Mouse (Mus musculus) thymus, postnatal 4 days (tissue): ENCODE measurements at regions not wholly inside any gene's neighbourhood (a gene's known extent, or its start where the extent isn't known, plus 50 kb on each side); places are given as distances from the start of the nearest gene placed in this dataset.

Source experiments
- DNase-seq: peaks from one replicate; pipeline ENCODE4 v3.0.0; 2021

GRCm38 (mm10) chr2:106083001-106083400, 79.7 kb upstream of the Dnajc24 start:
- DNase-seq, result no peak

- DNase-seq, result peak; percentile 73
Measured at GRCm38 (mm10) chr2:106081951-106082350, 78.6 kb upstream of the Dnajc24 start.

GRCm38 (mm10) chr2:106080626-106081025, 77.3 kb upstream of the Dnajc24 start:
- DNase-seq, result no peak

- DNase-seq, result no peak
Measured at GRCm38 (mm10) chr2:106078591-106078990, 75.2 kb upstream of the Dnajc24 start.

GRCm38 (mm10) chr2:106074441-106074840, 71.1 kb upstream of the Dnajc24 start:
- no peak for DNase-seq

- no peak for DNase-seq
Measured at GRCm38 (mm10) chr2:106064316-106064715, 61.0 kb upstream of the Dnajc24 start.
